In genomic region chr11:34871991-34872390, GRCm38 (mm10) we compare ENCODE assay signal across 11 mouse cellular contexts.
"Had no signal": no experiment of that assay in that cellular context is flagged by ENCODE, and none has a peak within 500 bp of the region (broad histone marks: within the 10 kb centered on the region; RNA-seq: fewer than 3 reads in every experiment).

No protein-coding gene starts in this region.

- DNase-seq: kidney, adult 2 months; kidney, postnatal 25 days; layer of hippocampus, adult 9-11 months; liver; lung, adult 18-20 months; lung, postnatal 10 days; lung, postnatal 36 days; right cerebral cortex, adult 18-20 months; right cerebral cortex, postnatal 14 days; spleen, adult 18-20 months; thymus, postnatal 25 days had no signal
